Mouse (Mus musculus) kidney, postnatal 14 days (tissue): ENCODE results near the gene Ccdc58.
"Not testable (repeated sequence)": the region's sequence is repeated elsewhere in the genome, so short reads cannot be mapped to it uniquely, and the experiment has no call there.

Experiments used
- DNase-seq: peaks from one replicate; pipeline ENCODE4 v3.0.0; 2022; ENCODE audit warnings: mixed read lengths

Gene Ccdc58

DNA sequence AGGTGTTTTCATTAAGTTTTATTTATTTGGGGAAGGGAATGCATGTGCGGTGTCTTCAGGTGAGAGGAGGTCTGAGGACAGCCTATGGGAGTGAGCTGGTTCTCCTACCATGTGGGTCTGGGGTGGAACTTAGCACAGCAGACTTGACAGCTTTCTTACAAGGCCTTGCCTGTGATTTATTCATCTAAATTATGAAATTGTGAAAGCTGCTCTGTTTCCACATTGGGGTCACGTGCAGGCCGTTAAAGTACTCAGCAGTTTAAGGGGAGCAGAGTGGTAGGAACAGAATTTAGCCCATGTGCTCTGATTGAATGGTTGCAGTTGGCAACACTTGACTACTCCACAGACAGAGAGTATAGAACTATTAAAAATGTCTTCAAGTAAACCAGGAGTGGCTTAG is 8.4 kb downstream of the Ccdc58 start:
- DNase-seq = no peak

DNA sequence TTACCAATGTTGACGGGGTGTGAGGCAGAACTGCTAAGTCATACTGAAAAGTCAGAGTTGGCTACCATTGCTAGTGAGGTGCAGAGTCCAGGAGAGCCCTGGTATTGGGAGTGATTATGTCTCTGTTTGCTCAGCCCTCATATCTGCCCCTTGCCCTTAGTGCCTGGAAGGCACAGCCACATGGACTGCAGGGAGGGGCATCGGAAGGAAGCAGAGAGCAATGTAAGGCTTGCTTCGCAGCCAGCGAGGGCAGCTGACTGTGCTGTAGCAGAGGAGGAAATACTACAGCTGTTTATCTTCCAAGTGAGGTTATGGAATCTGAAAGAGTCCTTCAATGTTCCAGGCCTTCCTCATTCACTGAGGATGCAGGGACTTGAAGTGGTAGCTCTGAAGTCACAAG is 16.4 kb downstream of the Ccdc58 start:
- DNase-seq = peak; percentile 32

GRCm38 (mm10) chr16:36089065-36089464 is 17.6 kb downstream of the Ccdc58 start:
- DNase-seq = peak; percentile 43

GRCm38 (mm10) chr16:36089850-36090616 is 18.5 kb downstream of the Ccdc58 start:
- DNase-seq = peak; percentile 41

GRCm38 (mm10) chr16:36090785-36091509 is 19.5 kb downstream of the Ccdc58 start:
- DNase-seq = no peak

GRCm38 (mm10) chr16:36094079-36094478 is 22.6 kb downstream of the Ccdc58 start:
- no peak for DNase-seq

DNA sequence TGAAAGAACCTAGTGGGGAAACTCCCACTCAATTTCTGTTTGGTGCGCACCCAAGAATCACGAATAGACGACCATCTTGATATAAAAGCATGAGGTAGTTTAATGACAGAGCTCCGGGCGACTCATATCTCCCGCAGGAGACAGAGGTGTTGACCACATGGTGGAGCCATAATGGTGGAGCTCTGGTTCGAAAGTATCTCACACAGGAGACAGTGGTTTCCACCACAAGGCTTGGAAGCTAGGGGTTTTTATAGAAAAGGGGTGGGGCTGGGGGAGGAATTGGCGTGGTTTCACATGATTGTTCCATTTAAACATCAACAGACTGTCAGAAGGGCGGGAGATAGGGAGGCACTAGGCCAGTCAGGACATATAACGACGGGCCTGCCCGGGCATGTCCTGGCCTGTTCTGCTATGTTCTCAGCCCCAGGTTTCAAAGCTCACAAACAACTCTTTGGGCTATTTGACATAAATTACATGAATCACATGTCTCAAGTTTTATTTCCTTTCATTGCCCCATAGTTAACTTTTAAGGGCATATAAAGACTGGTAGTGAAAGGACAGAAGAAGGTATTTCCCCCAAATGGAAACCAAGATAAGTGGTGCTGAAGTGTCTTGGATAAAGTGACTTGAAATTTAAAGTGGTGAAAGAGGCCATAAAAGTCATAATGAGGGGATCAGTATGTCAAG is 26.5 kb downstream of the Ccdc58 start:
- DNase-seq = not testable (repeated sequence)

- no peak for DNase-seq
Observed at GRCm38 (mm10) chr16:36101526-36101925, 30.0 kb downstream of the Ccdc58 start.

GRCm38 (mm10) chr16:36102211-36102610 is 30.7 kb downstream of the Ccdc58 start:
- no peak for DNase-seq

GRCm38 (mm10) chr16:36111486-36111885 is 40.0 kb downstream of the Ccdc58 start:
- not testable (repeated sequence) for DNase-seq

DNA sequence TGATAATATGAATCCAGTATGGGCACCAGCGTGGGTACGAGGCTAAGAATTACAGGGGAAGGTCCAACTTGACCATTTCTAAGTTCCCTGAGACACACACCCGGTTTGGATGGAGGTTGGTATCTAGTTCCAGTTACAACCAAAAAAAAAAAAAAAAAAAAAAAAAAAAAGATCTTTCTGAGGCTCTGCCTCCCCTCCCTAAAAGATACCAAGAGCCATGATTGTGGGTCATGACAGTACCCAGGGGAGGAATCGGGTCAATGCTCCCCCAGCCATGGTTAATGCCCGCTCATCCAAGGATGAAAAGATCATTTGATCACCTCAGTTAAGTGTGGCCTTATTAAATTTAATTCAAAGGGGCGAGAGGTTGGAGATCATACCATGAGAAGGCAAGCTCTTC is 44.3 kb downstream of the Ccdc58 start:
- not testable (repeated sequence) for DNase-seq

DNA sequence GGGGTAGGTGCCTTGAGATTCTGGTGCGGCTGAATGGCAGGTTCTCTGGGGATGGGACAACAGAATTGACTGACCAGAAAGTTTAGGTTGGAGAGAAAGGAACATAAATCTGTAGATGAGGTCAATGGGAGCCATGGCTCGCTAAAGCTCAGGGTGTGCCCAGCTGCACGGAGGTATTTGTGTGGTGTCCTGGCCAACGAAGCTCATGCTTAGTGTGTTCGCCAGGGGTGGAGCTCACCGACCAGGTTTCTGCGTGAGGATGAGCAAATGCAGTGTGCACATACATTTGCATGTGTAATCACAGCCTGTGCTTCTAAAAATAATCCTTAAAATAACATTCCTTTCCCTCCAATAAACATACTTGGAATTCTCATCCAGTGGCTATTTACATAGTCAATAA is 56.6 kb downstream of the Ccdc58 start:
- peak; percentile 22 for DNase-seq

GRCm38 (mm10) chr16:36131141-36131540 is 59.7 kb downstream of the Ccdc58 start, which contains the start of gene Csta1:
TSS of gene Csta1 (minus strand) at chr16:36131241.
- no peak for DNase-seq

DNA sequence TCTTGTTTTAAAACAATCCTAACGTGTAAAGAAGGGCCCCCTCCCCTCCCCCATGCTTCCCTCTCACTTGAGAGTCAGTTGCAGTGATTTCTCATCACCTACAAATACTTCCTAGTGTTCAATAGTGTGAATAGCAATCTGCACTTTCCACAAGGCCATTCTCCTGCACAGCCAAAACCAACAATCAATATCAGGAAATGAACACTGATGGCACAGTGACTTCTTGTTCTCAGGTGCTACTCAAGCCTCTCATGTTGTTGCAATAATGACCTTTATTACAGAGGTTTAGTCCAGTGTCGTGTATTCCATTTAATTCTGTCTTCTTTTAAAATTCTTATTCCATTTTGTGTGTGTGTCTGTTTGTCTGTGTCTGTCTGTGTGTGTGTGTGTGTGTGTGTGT is 66.7 kb downstream of the Ccdc58 start:
- DNase-seq = no peak
